Mouse (Mus musculus): Measurements from ENCODE around the gene Gm6710.
"Not testable (repeated sequence)": the region's sequence is repeated elsewhere in the genome, so short reads cannot be mapped to it uniquely, and the experiment has no call there.

The Gm6710 gene

GRCm38 (mm10) chr2:175869024-175869423 is at the start of gene Gm6710:
Gene Gm6710 (plus strand): TSS chr2:175869219.
- DNase-seq: not testable (repeated sequence)
